Mouse (Mus musculus) right cerebral cortex, postnatal 4 days (tissue): ENCODE results near the gene Btg1.

Experiments
- DNase-seq: peaks from one replicate; pipeline ENCODE4 v3.0.0-alpha.2; 2022

Gene Btg1

GRCm38 (mm10) chr10:96632271-96633144 lies 15.7 kb downstream of the Btg1 start:
- DNase-seq = no peak

DNA sequence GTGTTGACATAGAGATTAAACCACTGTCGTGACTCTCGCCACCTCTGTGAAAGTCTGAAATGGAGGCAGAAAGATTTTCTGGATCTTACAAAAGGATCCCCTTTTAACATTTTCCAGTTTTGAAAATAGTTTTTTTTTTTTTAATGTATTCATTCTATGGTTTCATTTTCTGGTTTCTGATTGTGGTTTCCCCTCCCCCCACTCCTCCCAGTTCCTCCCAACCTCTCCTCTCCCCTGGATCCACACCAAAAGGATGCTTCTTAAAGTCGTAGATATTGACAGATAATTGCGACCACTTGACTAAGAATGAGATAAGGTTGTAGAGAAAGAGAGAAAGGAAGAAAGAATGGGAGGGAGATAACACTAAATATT lies 16.3 kb downstream of the Btg1 start:
- no peak for DNase-seq

- DNase-seq = no peak
Observed at GRCm38 (mm10) chr10:96635472-96635871, 18.7 kb downstream of the Btg1 start.

- DNase-seq = no peak
Observed at GRCm38 (mm10) chr10:96638477-96638876, 21.7 kb downstream of the Btg1 start.

DNA sequence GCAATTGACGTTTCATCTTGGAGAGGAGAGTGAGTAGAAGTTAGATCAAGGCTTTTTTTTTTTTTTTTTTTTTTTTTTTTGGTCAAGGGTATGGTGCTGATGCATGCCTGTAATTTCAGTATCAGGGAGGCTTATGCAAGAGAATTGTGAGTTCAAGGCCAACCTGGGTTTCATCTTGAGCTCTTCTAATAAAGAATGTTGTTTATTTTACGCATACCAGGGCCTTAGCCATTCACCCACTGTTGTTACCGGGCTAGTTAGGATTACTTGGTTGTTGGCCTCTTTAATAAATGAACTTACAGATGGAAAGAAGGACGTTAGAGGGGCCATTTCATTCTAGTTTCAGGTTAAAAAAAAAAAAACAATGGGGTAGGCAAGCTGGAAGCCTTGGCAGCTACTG lies 25.2 kb downstream of the Btg1 start:
- DNase-seq = no peak

- DNase-seq = no peak
Observed at GRCm38 (mm10) chr10:96642751-96643150, 25.9 kb downstream of the Btg1 start.

DNA sequence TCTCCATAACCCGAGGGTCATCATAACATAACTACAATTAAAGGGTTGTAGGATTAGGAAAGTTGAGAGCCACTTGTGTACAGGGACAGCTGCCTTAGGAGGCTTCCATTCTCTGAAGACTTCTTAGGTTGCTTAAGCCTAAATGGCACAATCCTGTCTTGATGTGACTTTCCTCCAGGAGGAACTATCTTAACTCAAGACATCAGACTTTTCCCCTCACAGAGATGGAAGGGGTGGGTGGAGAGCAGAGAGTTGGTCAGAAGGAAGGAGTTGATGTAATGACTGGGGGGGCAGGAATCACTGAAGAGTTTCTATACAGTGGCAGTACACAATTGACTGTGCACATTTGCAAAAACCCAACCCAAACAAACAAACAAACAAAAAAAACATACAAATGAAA lies 28.4 kb downstream of the Btg1 start:
- no peak for DNase-seq

DNA sequence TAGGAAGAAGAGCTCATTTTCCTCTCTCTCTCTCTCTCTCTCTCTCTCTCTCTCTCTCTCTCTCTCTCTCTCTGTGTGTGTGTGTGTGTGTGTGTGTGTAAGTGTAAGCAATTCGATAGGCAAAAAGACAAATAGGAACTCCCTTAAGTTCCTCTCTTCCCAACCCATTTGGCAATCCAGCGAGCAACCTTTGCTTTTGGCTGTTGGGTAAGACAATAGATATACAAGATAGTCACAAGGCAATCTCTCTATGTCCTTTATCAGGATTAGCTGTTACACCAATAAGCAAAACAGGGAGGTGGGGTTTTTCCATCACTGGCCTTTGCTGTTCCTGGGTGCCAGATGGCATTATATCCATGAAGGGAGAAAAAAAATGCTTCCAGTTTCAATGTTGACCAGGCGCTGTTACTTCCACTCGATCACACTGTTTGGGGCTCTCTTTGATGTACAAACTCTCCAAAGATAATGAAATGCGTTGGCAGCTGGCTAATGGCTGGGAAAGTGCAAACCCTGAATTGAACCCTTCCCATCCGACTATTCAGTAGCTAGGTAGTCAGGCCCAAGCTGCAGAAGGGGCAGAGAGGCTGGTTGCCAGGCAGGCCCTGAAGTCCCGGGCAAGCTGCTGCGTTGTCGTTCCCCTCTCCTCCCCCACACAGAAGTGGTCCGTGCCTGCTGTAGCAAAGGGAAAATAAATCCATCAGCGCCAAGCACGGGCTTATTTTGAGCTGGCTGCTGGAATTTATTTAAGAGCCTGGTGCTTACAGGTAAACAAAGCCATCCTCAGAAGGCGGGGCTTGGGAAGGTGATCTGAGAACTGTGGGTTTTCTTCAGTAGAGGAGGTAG lies 29.4 kb downstream of the Btg1 start:
- peak; percentile 50 for DNase-seq

DNA sequence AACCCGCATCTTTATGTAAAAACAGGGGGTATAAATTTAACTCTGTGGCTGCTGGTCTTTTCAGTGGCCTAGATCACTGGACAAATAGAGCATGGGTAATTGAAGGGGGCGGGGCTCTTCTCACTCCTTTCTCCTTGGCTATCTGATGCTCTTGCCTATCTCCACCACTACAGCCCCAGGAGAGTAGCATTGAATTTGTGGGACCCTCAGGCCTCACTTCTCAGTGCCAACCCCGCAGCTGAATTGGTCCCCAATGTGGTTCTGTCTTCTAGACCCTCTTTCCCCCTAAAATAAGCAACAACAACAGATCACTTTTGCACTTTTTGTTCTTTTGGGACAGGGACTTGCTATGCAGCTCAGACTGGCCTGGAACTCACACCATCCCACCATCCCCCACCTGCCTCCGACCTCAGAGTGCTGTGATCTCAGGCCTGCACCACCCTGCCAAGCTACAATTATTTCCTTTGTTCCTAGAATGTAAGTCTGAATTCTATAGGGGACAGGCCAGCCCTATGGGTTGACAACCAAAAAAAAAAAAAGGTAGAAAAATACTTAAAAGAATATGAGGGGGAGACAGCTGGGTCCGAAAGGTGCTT lies 30.2 kb downstream of the Btg1 start:
- no peak for DNase-seq

DNA sequence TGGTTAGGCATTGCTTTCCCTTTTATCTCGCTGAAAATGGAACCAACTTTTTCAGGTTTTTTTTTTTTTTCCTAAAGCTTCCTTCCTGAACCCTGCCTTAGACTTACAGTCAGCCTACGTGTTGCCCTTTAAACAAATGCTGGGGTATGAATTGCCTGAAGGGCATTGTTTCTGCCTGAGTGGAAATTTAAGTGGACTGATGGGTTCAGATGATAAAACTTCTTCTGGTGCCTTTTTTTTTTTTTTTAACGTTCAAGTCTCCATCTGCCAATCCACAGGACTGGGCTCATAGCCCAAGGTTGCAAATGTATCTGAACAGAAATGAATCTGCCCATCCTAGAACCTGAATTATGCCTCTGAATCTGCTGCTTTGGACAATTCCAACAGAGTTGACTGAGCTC lies 31.4 kb downstream of the Btg1 start:
- no peak for DNase-seq

DNA sequence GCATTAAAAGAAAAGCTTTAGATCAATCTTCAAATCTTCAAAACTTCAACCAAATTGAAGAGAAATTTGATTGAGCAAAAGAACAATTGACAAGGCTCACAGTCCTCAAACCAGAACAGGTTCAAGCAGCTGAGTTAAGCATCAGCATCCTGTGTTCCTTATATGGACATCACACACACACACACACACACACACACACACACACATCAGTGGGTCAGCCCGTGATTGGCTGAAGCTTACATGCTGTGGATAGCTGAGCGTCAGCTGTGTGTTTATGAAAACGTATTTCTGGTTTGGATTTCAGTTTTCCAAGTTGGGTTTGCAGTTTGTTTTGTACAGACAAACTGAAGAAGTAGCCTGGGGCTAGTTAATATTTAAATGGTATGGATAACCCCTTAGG lies 32.7 kb downstream of the Btg1 start:
- no peak for DNase-seq

- DNase-seq = no peak
Observed at GRCm38 (mm10) chr10:96652372-96652771, 35.6 kb downstream of the Btg1 start.

GRCm38 (mm10) chr10:96653030-96653429 lies 36.2 kb downstream of the Btg1 start:
- no peak for DNase-seq

DNA sequence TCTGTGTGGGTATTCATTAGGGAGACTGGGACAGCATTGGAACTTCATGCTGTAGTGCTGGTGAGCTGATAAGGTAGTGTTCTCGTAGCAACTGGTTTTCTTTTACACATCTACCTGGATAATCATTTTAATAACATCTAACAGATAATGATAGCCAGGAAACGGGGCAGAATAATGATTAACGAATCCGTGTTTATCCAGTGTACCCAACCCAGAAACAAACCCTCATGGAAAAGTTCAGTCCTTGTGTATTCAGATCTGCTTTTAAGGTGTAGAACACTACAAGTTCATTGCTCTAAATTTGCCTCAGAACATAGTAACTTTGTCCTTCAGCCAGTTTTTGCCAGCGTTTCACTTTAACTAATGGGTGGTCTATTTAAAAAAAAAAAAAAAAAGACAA lies 37.3 kb downstream of the Btg1 start:
- no peak for DNase-seq

DNA sequence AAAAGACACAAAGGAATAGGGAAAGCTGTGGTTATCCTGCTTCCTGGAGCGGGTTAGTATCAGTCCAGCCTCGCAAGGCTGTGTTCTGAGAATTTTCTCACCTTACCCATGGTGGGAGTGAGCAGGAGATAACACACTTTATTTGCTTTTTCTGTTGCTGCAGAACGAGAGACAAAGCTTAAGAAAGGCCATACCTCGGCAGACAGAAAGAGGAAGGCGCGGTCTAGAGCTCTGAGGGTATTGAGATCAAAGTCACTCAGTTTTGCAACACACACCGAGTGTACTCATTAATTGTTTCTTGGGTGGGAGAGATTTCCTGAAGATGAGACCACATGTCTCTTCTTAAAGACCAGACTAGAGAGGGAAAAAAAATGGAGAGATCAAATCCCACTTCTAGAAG lies 37.8 kb downstream of the Btg1 start:
- DNase-seq = no peak

DNA sequence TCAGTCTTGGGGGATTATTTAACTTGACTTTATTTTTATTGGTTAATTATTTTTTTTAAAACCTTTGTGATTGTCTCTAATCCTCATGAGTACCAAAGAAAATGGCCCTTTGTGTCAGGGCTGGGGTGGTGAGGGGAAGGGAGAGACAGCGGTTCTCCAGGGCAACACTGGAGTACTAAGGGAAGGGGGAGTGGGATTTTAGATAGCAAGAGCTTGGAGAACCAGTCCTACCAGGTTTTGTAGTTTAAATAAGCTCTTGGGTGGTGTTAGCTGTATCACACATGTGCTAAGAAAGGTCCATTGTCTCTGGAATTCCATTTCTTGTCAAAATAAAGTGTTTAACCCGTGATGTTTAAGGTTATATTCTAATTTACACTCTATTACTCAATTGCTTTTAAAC lies 38.3 kb downstream of the Btg1 start:
- no peak for DNase-seq

DNA sequence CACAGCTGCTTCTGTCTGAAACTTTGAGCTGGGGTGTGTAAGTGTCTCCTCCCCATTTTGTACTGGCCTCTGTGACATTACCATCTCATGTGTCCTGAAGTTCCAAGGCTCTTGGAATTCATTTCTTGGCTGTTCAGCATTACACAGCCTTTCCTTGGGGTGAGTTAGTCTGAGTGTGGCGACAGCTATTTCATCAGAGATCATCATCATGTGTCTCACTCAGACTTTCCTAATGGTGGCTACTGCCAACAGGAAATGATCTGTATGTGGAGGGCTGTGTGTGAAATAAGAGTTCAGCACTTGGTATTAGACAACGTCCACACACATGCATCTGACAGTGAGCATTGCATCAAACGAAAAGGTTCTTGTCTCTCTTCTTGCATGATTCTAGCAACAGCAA lies 39.4 kb downstream of the Btg1 start:
- no peak for DNase-seq

- no peak for DNase-seq
Observed at GRCm38 (mm10) chr10:96658906-96659305, 42.1 kb downstream of the Btg1 start.

- no peak for DNase-seq
Observed at GRCm38 (mm10) chr10:96660280-96660985, 43.6 kb downstream of the Btg1 start.

DNA sequence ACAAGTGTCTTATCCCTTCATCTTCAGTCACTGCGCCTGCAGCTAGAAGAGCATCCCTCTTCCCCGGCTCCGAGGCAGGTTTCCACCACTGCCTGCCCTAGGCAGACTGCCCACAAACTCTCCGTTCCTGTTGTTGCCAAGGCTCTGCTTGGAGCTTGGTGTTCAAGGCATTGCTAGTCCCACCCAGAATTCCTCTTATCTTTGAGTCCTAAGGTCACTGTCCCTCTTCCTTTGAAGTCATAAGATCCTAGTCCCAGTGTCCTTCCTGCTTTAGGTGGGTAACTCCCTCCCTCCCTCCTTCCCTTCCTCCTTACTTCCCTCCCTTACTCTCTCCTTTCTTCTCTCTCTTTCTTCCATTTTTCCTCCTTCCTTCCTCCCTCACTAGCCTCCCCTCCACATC lies 46.2 kb downstream of the Btg1 start:
- no peak for DNase-seq

DNA sequence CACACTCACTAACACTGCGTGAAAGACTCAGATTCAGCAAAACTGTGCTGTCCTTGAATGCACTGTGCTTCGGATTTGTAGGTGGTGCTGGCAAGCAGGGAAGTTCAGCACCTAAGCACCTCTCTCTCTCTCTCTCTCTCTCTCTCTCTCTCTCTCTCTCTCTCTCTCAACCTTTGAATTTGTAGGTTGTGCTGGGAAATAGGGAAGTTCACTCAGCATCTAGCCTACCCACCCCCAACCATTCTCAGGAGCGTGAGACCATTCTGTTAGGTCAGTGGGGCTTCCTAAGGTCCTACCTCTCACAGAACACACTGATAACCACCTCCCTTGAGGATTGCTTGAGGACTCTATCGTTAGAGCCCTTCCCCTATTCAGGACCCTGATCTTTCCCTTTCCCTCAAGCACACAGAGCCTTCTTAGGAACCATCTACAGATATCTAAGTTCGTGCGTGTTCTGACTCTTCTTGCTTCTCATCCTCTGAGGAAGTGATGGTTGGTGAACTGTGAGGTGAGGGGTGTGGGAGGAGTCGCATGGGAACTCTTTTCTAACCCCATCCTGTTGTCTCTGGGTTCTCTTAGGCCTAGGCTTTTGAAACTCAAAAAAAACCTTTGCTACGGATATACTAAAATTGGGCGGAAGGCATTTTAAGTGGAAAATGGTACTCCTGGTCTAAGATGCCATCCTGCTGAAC lies 47.1 kb downstream of the Btg1 start:
- DNase-seq = no peak
